Mouse (Mus musculus) cerebellum, adult 9-11 months (tissue): ENCODE results near the gene Ankmy1.

Source experiments
- DNase-seq: peaks from one replicate; pipeline ENCODE4 v3.0.0; 2022

Gene Ankmy1

DNA sequence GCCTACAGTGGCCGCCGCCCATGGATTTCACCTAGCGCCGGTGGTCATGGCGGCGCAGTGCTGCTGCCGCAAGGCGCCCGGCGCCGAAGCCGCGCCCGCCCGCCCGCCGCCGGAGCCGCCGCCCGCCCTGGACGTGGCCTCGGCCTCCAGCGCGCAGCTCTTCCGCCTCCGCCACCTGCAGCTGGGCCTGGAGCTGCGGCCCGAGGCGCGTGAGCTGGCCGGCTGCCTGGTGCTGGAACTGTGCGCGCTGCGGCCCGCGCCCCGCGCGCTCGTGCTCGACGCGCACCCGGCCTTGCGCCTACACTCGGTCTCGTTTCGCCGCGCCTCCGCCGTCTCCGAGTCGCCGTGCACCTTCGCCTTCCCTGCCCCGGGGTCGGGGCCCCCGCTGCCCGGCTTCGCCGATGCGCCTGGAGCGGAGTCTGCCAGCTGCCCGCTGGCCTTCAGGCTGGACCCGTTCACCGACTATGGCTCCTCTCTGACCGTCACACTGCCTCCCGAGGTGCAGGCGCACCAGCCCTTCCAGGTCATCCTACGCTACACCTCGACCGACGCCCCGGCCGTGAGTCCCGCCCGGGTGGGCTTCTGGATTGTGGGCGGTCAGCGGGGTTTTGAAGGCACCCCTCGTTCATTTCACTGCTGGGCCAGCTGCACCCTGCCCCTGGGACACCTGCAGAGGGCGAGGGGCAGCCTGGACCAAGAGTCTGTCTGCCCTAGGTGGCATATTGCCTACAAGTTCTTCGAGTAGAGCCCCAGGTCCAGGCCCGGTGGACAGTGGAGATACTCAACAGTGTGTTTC, 8.4 kb upstream of the Ankmy1 start:
- DNase-seq, result peak; percentile 84

DNA sequence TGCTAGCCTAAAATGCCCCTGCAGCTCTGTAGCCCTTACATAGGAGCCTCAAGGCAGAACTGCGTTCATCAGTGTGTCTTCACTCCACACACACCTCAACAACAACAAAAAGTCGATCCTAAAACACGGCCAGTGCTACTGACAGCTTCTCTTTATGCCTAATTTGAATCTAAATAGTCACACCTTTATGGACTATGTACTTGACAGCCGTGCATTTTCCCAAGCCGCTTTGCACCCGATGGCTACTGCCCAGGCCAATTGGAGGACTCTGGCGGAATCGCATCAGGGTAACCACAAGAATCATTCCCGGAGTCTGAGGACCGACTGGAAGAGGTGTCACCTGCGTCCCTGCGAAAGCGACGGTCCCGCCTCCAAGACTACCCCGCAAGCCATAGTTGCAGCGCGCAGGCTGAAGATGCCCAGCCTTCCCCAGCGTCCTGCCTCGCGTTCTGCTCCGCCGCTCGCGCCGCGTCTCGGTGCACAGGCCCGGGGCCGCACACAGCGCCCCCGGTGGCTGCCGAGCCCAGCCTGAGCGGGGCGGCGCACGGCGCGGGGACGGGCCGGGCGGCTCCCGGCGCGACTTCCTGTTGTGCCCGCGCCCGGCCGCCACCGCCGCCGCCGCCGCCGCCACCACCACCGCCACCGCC, 7.7 kb upstream of the Ankmy1 start, which contains the start of gene Rnpepl1:
Rnpepl1 (plus strand) TSS at position 545 of the 647 bp plus-strand sequence.
- DNase-seq, result peak; percentile 89

DNA sequence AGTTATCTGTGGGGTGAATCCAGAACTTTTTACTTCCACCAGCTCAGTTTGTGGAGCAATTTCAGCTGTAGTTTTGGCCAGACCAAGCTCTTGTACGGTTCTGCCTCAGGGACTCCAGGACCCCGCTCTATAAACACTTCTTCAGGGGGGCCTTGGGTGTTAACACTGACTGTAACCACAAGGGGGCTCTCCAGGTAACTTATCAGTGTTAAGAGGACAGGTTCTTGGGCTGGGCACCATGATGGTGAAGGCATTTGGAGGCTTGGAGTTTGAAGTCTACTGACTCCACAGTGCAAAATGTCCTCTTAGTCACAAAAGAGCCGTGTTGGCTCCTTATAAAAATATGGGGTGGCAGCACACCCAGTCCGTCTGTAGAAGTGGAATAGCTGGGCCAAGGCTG, 6.4 kb upstream of the Ankmy1 start:
- peak; percentile 62 for DNase-seq

DNA sequence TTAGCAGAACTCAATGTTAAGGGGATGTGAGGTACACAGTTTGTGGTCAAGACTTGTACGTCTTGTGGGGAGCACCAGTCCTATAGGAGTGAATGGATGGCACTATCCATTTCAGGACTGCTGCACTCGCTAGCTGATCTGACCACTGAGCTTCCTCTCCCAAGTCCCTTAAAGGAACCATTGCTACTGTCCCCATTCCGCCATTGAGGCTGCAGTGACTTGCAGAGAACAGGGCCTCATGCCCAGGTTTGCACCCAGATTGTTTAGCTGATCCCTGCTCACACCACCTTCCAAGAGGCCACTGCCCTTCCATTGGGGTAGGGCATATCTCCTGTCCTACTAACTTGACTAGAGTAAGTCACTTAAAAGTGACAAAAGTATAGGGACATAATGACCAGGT, 6.0 kb upstream of the Ankmy1 start:
- peak; percentile 58 for DNase-seq

DNA sequence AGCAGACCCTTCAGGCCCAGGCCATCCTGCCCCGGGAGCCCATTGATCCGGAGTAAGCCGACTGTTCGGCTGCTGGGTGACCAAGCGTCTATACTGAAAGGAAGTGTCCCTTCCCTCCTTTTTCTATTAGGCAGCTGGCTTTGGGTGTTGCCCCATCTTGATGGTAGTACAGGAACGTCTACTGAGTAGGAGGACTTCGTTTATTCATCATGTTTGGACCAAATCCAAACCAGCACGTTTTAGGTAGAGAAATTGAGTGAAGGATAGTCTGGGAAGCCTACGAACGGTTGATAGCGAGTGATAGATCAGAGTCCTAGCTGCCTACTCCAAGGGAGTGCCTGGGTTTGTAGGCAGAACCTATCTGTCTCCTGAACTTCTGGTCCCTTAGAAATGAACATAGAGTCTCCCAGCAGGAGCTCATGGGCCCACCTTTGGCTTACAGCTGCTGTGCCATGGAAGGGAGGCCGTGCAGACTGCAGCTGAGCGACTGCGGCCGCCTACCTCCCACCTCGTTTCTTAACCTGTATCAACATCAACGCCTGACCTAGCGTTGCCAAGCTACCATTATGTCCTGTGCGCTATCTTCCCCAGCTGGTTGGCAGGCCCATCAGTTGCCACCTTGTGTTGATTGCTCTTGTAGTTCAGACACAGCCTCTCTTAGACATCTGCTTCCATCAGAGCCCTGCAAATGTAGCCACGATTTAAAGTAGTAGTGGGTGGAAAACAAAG, 5.1 kb upstream of the Ankmy1 start:
- peak; percentile 67 for DNase-seq

DNA sequence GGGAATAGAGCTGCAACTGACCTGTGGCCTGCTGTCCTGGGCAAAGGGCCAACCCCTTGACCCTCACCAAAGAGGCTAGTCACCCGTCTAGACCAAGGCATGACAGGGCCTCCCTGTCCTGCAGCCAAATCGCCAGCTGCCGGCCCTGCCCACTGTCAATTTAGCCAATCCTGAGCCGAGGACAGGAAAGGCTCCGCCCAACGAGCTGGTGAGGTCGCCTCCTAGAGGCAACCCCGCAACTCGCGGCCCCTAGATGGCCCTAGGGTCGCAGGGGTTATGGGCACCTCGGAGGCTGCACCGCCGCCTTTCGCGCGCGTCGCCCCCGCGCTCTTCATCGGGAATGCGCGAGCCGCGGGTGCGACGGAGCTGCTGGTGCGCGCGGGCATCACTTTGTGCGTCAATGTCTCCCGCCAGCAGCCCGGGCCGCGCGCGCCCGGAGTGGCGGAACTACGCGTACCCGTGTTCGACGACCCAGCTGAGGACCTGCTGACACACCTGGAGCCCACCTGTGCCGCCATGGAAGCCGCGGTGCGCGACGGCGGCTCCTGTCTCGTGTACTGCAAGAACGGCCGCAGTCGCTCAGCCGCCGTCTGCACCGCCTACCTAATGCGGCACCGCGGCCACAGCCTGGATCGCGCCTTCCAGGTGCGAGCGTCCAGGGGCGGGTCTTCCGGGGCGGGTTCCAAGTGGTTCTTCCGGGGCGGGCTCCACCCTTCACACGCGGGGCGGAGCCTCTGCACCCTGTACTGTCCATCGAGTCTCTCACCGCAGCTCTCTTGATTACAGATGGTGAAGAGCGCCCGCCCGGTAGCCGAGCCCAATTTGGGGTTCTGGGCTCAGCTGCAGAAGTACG, 4.3 kb upstream of the Ankmy1 start, which contains the start of gene Dusp28:
Dusp28 (plus strand) TSS at position 203 of the 853 bp plus-strand sequence.
- peak; percentile 94 for DNase-seq

DNA sequence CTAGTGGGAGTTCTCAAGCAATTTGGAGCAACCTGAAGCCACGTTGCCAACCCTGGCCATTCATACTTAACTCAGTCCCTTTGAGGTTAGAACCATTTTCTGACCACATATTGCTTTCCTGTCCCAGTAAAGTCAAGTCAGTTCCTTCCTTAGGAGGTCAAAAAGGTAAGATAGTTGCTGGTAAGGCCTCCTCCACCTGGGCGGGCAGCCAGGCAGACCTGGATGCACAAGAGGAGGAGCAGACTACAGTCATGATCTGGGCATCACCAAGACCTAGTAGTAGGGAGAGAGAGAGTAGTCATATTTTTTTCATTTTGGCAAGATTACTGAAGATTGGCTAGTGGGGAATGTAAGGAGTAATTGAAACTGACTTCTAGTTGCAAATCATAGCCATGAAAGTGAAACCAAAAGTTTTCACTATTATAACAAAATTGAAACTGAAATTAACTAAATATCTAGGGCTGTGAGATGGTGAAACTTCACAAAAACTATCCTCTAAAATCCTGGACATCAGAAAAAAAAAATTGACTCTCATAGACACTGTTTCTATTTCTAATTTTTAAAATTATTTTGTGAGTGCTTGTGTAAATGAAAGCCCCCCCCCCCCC, 3.1 kb upstream of the Ankmy1 start:
- DNase-seq, result peak; percentile 63

DNA sequence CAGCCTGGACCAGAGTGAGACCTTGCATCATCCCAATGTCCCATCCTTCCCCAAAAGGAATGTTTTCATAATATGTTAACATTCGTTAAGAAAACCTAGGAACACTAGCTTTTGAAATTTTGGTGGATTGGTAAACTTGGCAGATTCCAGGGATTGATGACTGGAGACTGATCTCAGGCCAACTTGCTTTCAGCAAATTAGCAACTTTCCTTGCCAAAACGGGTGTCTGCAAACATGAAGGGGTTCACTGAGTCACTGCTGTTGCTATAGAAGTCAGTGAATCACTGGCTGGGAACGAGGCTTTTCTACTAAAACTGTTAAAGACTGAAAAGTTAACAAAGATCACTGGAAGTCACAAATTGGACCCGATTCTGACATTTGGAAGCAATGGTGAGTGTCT, 921 bp upstream of the Ankmy1 start:
- no peak for DNase-seq

DNA sequence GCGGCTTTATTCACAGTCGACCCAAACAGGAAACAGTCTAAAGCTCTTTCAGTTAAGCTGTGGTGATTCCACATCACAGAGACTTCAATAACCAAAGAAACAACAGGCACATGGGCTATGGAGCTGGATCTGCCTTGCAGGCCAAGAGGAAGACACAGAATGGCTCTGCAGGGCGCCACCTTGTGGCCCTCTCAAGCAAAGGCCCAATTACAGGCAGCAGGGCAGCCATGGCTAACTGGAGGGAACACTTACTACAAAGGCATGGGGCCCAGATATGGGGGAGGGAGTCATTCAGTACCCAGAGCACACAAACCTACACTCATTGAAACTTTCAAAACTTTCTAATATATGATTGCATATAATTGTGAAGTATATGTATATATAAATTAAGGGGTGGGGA, 7.6 kb downstream of the Ankmy1 start:
- peak; percentile 89 for DNase-seq

DNA sequence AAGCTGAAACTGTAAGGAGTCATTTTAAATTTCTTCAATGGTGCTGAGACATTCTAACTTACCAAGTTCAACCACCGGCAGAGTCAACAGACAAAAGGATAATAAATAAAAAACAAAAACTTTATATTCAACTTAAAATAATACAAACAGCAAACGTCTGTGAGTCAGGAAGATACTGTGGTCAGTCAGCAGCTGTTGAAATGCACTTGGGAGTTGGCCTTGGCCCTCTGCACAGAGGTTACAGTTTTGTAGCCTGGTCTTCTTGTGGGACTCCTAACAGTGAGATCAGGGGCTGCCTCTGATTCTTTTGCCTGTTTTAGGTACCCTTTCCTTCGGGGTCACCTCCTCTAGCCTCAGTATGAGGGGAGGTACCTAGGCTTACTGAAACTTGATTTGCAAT, 8.8 kb downstream of the Ankmy1 start:
- no peak for DNase-seq

DNA sequence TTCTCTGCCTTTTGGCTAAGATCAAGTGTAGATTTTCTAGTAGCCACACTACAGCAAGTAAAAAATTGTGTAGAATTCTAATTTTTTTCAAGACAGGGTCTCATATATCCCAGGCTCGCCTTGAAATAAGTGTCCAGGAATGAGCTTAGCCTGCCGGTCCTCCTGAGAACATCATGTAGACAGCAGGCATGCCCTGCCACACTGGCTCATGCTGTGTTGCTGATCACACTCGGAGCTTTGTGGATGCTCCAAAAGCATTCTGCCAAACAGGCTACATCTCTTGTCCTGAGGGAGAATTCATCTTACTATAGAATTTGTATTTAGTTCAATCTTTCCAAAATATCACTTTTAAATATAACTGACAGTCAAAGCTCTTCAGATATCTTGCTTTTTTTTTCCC, 9.9 kb downstream of the Ankmy1 start:
- DNase-seq, result no peak

DNA sequence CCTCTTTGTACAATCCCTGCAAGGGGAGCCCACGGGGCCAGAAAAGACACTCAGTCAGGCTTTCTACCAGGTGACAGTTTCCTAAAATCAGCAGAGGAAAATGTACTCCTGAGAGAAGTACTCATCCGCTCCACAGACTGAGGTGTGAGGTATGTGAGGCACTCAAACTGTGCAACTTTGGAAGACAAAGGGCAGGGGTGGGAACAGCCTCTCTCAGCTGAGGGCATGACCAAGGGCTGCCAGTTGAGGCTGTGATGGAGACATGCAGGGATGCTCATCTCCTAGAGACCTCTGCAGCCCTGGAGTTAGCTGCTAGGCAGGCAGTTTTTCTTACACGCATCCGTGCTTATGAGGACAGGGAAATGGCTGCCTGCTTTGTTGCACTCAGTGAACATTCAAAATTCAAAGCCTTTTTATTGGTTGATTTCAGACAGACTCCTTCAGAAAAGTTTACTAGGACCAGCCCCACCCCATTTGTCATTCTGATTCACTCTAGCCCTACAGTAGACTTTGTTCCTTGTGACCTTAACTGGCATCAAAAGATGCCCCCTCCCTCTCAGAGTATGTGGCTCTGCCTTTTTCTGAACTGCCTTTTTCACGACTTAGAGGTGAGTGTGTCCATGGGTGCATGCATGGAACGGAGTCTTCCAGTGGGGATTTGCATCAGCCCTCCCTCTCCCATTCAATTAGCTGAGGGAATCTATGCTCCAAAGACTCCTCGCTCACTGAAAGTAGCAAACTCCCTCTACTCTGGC, 13.6 kb downstream of the Ankmy1 start:
- DNase-seq, result no peak

DNA sequence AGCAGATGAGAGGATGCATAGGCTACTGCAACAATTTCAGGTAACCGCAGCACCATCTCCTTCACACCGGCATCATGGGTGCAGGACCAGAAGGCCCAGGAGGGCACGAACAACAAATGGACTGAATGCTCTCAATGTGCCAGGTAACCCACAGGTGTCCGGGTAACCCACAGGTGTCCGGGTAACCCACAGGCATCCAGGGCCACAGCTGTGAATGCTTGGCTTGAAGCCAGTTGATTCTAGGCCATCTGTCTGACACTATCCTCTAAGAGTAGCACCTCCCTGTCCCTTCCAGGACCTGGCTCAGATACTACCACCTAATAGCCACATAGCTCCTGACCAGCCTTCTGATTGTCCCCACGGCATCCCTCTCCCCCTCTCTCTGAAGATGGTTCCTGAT, 20.7 kb downstream of the Ankmy1 start:
- DNase-seq, result peak; percentile 66

DNA sequence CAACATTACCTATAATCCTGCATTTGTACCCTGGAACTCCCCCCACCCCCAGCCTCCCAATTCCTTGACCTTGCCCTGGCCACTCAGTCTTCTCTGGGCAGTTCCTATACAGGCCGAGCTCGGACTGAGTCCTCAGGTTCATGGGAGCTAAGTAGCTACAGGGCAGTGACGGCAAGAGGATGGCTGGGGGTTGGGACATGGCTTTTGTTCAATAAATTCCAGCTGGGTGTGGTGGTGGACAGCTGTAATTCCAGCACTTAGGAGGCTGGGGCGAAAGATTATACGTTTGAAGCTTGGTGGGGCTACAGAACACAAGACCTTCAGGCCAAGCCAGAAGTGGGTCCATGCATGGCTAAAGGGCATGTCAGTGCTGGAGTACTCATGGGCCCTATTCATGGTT, 22.6 kb downstream of the Ankmy1 start:
- peak; percentile 67 for DNase-seq

DNA sequence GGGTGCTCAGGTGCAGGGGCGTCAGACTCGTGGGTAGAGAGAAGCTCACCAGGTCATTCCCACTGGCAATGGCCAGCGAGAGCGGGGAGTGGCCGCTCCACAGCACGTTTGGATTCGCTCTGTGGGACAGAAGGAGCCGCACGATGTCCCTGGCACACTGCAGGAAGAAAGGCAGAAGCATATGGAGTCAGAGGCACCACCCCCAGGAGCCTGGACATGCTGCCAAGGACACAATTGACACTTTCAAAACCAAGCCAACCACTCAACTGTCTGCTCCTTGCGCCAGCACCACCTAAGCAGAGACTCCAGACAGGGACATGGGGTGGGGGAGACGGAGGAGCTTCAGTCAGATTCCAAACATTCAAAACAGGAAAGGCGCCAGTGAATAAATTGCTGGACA, 23.4 kb downstream of the Ankmy1 start:
- peak; percentile 99 for DNase-seq

DNA sequence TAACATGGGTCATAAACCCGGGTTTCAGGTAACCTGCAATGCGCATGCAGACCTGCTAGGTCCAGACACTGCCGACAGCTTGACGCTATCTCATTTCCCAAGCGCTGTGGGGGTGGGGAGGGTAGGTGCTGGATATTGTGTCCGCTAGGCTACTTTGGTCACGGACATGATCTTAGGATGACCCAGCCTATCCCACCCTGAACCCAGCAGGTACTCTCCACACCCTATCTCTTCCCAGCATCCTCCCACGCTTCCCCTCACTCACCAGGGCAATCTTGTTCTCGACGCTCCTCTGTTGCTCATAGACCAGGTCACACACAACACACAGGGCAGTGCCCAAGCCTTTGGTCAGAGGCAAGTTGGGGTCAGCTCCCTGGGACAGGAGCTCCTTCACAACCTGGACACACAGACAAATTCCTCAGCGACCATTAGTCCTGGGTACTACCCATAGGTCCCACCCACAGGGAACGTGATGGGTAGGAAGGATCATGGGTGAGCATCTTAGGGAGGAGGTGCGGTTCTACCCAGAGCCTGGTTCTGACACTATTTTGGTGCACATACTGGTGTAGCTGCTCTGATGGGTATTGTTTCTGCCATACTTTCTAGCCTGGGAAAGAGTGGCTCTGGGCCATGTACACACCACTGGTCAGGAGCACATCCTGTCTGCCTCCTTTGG, 24.5 kb downstream of the Ankmy1 start:
- peak; percentile 63 for DNase-seq

DNA sequence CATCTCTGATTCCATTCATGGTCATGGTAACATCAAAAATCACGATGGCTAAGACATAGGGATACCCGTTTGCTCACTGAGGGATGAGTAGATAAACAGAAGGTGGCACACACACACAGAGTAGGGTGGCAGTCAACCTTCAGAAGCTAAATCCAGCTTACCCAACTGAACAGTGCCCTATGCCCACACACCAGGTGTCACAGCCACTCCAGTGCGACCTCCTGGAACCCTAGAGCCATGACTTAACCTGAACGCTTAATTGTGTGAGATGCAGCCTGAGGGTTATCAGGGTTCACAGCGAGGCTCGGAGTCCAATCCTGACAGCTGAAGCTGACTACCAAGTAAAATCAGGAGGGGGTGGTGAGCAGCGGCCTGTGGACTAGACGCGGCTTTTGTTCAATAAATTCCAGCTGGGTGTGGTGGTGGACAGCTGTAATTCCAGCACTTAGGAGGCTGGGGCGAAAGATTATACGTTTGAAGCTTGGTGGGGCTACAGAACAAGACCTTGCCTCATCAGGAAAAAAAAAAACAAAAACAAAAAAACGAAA, 25.2 kb downstream of the Ankmy1 start:
- no peak for DNase-seq

DNA sequence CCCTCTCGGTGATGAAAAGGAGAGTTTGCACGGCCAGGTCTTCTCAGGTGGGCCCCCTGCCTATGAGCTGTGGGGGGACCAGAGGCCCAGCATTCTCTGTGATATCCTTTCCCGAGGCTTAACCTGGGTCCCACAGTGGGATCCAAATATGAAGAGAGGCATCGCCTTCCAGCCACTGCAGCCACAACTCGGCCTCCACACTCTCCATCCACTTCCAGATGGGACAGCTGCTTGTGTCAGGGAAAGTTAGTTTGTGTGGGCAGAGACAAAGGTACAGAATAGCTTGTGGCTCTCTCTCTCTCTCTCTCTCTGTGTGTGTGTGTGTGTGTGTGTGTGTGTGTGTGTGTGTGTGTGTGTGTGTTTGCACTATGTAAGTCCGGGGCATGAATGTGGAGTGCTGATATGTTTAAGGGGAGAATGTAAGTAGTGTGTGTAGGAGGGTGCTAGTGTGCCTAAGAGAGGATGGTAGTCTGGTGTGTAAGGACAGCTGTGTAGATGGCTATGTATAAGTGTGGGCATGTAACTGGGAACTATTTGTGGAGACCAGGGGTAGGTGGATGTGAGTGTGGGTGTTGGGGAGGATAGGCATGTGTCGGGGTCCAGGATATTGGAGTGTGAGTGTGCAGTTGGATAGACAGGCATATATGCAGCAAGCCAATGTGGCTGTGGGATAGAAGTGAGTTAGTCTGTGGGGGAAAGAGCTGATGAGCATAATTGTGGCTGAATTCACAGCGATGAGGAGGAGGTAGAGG, 27.2 kb downstream of the Ankmy1 start:
- no peak for DNase-seq

DNA sequence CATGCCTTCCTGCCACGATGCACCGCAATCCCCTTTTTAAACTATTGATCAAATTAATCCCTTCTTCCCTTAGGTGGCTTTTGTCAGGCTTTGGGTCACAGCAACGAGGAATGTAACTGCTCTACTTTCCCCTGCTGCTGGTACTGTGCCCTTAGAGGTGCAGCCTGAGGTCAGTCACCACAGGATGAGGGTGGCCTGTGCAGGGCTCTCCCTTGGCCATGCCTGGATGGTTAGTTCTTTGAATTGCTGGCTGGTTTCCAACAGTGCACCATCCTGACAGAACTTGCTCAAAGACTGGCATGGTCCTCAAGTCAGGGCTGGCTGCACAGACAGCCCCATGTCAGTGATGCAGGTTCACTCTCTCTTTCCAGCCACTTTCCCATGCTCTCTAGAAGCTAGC, 28.7 kb downstream of the Ankmy1 start:
- no peak for DNase-seq

DNA sequence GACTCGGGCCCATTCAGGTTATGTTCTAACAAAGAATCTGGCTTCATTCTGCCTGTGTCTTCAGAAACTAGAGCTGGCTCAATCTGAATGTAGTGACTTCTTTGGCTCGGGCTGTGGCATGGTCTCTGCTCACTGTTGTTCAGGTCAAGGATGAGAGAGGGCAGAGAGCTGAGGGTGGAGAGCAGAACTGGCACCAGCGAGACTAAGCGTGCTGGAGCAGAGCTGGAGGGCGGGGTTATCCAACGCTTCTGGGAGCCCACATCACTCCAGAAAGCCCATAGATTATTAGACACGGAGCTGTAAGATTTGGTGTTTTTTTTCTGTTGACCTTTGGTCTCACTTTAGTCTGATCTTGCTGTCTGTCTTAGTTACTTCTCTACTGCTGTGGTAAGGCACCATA, 30.0 kb downstream of the Ankmy1 start:
- no peak for DNase-seq
